Mouse (Mus musculus): Measurements from ENCODE around the gene Lrp6. TPM values are rescaled to one million over a fixed set of nuclear protein-coding genes. Genes with fewer than 3 reads are reported as not detected.

The Lrp6 gene
- polyA plus RNA-seq, 1 experiment = 38.3 TPM

DNA sequence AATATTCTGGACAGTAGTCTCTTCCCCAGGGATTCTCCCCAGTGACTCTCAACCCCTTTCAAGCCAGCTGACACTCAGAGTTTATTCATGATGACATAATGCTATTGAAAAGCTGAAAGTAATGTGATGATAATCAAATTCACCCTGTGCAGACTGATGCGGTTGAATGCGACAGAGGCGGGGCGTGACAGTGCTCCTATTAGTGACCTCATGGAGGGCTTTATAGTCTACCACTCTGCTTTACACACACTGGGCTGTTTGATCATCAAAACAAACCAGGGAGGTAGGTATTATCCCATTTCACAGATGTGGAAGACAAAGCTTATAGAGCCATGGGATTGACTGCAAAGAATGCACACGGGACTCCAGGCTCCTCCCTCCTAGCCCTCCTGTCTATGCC, 15.3 kb upstream of the Lrp6 start:
- WGBS = 76% methylated on average over 5 of the region's 5 CpGs
- Histone ChIP-seq H3K4me1 (ENCODE audit: control insufficient read depth, insufficient read depth, low read length) (no peaks in the 10 kb centered on the region), H3K4me3 (replicated peaks; ENCODE audit: extremely low read depth, low read depth, low read length) (no peak overlapping the region)
- no peak for DNase-seq
- no peak for TF ChIP-seq CTCF (IDR thresholded peaks at IDR 0.05; ENCODE audit: insufficient read depth, low read length)
- no peak for TF ChIP-seq POLR2A (IDR thresholded peaks at IDR 0.05; ENCODE audit: borderline replicate concordance, extremely low read depth, low read depth, low read length)

DNA sequence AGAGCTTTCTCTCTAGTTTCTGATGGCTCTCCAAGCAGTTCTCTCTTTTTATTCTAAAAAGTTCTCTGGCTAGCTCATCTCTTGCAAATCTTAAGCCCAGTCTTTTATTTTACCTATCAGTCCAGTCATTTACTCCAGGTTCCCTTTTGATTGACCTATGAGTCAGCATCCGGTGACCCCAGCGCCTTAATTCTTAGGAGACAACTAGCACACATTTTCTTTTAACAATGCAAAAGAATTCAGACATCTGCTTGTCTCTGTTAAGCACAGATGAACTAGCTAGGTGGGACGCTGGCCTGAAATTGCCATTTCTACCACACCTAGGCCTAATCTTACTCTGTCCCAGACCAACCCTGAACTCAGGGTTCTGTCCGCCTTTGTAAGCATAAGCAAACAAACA, 12.7 kb upstream of the Lrp6 start:
- TF ChIP-seq CTCF (IDR thresholded peaks at IDR 0.05; ENCODE audit: insufficient read depth, low read length) (no peak), POLR2A (IDR thresholded peaks at IDR 0.05; ENCODE audit: borderline replicate concordance, extremely low read depth, low read depth, low read length) (no peak)
- no peak for DNase-seq
- Histone ChIP-seq H3K4me1 (ENCODE audit: control insufficient read depth, insufficient read depth, low read length) (peaks cover 9% of the 10 kb centered on the region), H3K4me3 (replicated peaks; ENCODE audit: extremely low read depth, low read depth, low read length) (no peak overlapping the region)
- WGBS = 93% methylated on average over 4 of the region's 4 CpGs

DNA sequence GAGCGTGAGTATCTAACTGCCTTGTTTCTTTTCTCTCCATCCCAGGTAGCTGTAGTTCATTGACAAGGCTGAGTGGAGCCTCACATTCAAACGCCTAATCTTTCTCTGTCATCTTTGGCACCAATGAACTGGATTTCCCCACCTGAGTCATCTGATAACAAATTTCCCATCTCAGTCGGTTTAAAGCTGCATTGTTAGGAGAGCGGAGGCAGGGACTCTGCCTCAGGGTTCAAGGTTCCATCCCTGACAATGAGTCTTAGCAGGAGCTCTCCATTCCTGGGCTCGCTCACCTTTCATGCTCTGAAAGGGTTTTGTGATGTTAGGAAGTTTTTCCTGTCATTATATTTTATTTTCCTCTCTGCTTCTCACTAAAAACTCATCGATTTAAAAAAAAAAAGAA, 11.3 kb upstream of the Lrp6 start:
- TF ChIP-seq CTCF (IDR thresholded peaks at IDR 0.05; ENCODE audit: insufficient read depth, low read length) = no peak
- DNase-seq = no peak
- WGBS = 61% methylated on average over 6 of the region's 6 CpGs
- Histone ChIP-seq H3K4me1 (ENCODE audit: control insufficient read depth, insufficient read depth, low read length) (peaks cover 11% of the 10 kb centered on the region), H3K4me3 (replicated peaks; ENCODE audit: extremely low read depth, low read depth, low read length) (no peak overlapping the region)

DNA sequence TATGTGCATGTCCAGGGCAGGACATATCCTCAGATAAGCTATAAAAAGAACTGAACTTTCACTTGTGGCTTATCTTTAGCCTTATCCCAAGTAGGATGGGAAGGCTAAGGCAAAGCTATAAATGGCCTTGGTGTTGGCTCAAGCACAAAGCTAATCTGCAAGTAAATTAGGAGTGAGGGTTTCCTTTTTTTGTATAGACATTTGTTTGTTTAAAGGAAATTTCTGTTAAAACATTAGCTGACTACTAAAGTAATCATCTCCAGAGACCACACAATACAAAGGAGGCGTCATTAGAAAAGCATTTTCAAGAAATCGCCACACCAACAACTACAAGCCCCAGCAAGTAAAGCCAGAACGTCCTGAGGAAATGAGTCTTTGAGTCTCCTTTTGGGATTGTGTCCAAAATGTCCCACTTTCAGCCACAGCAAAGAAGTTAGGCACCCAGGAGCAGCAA, 8.6 kb upstream of the Lrp6 start:
- WGBS = 30% methylated on average over 3 of the region's 3 CpGs
- Histone ChIP-seq H3K4me1 (ENCODE audit: control insufficient read depth, insufficient read depth, low read length) (peaks cover 11% of the 10 kb centered on the region), H3K4me3 (replicated peaks; ENCODE audit: extremely low read depth, low read depth, low read length) (no peak overlapping the region)
- no peak for DNase-seq
- TF ChIP-seq POLR2A (IDR thresholded peaks at IDR 0.05; ENCODE audit: borderline replicate concordance, extremely low read depth, low read depth, low read length) = no peak
- TF ChIP-seq CTCF (IDR thresholded peaks at IDR 0.05; ENCODE audit: insufficient read depth, low read length) = no peak

DNA sequence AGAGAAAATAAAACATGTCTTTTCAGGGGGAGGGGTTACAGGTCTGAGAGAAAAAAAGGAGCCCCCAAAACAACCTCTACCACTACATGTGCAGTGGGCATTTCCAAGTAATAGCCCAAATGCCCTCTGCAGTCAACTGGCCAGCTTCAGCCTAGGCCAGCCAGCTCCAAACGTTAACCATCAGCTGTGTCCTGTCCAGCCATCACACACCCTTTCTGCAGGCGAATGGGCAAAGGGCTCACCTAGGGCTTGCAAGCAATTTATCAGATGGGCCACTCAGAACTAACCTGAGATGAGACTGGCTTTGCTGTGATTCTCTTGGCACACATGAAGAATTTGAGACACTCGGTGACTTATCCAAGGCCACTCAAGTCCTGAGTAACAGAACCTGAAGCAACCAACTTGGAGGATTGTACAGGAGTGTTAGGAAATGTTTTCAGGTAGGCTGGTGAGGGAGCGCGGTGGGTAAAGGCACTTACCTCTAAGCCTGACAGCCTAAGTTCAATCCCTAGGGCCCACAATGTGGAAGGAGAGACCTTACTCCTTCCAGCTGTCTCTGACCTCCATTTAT, 1.3 kb upstream of the Lrp6 start:
- H3K4me1 ChIP-seq (ENCODE audit: control insufficient read depth, insufficient read depth, low read length) = peaks cover 2% of the 10 kb centered on the region
- no peak for DNase-seq
- no peak overlapping the region for H3K4me3 ChIP-seq (replicated peaks; ENCODE audit: extremely low read depth, low read depth, low read length)
- TF ChIP-seq CTCF (IDR thresholded peaks at IDR 0.05; ENCODE audit: insufficient read depth, low read length) (no peak), POLR2A (IDR thresholded peaks at IDR 0.05; ENCODE audit: borderline replicate concordance, extremely low read depth, low read depth, low read length) (no peak)
- 84% methylated on average over 5 of the region's 5 CpGs for WGBS

DNA sequence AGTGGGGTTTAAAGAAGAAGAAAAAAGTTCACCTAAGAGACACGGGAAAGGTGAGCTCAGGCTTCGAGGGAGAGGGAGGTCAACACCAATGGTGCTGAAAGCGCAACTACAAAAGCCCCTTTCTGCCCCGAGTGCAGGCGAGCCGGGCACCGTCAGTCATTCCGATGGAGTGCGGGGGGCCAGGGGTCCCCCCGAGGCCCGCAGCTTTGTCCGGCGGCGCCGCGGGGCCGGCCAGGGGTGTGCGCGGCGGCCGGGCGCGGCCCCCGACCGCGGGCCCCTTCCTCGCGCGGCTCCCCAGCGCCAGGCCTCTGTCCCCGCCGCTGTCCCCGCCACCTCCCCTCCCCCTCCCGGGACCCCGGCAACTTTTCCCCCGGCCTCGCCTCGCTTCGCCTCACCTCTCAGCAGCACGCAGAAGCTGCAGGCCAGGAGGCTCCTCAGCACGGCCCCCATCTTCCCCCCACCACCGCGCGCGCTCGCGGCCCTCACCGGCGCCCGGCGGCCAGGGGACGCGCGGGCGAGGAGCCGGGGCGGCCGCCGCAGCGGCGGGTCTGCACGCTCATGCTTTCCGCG, 432 bp downstream of the Lrp6 start:
- Histone ChIP-seq H3K4me1 (ENCODE audit: control insufficient read depth, insufficient read depth, low read length) (peaks cover 4% of the 10 kb centered on the region), H3K4me3 (replicated peaks; ENCODE audit: extremely low read depth, low read depth, low read length) (peak overlapping the region; percentile 69)
- DNase-seq = no peak
- TF ChIP-seq POLR2A (IDR thresholded peaks at IDR 0.05; ENCODE audit: borderline replicate concordance, extremely low read depth, low read depth, low read length) (no peak), CTCF (IDR thresholded peaks at IDR 0.05; ENCODE audit: insufficient read depth, low read length) (no peak)
- WGBS = under 1% methylated on average over 38 of the region's 64 CpGs

DNA sequence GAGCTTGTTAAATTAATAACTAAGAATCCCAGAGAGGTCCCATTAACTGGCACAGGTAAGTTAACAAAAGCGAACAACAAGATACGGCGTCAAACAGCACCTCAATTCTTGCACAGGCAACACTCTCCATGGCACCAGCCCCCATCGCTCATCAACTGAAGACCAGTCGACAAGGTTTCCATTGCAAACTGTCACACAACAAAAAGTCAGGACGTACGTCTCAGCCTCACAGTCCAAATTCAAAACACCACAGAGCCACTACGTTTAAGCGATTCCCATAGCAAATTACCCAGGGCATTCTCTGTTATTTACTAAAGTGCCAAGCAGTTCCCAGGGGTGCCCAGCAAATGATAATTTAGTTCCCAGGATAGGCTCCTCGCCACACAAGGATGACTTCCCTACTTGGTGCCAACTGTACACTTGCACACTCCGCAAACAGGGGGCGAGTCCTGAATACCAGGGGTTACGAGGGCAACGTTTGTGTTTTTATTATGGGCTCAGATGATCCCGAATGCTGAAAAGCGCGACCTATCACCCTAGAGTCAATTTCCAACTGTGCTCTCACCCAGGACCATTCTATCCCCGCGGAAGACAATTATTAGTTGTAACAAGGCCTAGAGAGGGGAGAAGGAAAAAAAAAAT, 1.0 kb downstream of the Lrp6 start:
- Histone ChIP-seq H3K4me3 (replicated peaks; ENCODE audit: extremely low read depth, low read depth, low read length) (peak overlapping the region; percentile 69), H3K4me1 (ENCODE audit: control insufficient read depth, insufficient read depth, low read length) (peaks cover 4% of the 10 kb centered on the region)
- no peak for TF ChIP-seq POLR2A (IDR thresholded peaks at IDR 0.05; ENCODE audit: borderline replicate concordance, extremely low read depth, low read depth, low read length)
- TF ChIP-seq CTCF (IDR thresholded peaks at IDR 0.05; ENCODE audit: insufficient read depth, low read length) = no peak
- DNase-seq = peak; percentile 50
- WGBS = 3% methylated on average over 19 of the region's 19 CpGs

DNA sequence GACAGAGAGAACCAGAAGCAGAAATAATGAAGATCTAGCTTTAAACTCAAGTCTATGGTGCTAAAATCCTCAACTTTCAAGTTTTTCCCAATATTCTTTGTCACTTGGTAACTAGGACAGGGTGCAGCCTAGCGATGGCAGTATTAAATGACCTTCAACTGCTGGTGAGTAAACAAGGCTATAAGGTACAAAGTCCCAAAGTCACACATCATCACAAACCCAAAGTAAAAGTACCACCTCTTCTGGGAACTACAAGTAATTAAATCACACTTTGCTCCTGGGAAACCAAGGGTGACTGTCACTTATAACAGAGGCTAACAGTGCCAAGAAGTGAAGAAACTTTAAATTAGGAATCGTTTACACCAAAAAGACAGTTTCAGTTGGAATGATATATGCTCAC, 2.2 kb downstream of the Lrp6 start:
- Histone ChIP-seq H3K4me3 (replicated peaks; ENCODE audit: extremely low read depth, low read depth, low read length) (no peak overlapping the region), H3K4me1 (ENCODE audit: control insufficient read depth, insufficient read depth, low read length) (peaks cover 7% of the 10 kb centered on the region)
- TF ChIP-seq CTCF (IDR thresholded peaks at IDR 0.05; ENCODE audit: insufficient read depth, low read length) (no peak), POLR2A (IDR thresholded peaks at IDR 0.05; ENCODE audit: borderline replicate concordance, extremely low read depth, low read depth, low read length) (no peak)
- no peak for DNase-seq
- 53% methylated on average over 2 of the region's 2 CpGs for WGBS

DNA sequence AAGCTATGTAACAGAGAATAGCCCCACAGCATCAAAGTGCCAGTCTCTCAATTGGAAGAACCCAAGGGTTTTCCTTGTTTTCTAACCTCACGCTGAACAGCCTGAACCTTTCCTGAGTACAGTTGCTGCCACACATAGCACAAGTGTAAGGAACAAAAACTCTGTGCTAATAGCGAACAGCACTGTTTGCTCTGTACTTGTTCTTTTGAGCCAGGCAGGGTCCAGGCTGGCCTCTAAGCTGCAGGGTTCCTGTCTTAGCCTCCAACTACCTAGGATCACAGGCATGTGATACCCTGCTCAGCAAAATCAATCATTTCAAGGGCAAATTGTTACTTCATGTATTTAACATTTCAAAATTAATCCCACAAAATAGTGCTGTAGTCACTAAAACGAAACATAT, 7.1 kb downstream of the Lrp6 start:
- H3K4me1 ChIP-seq (ENCODE audit: control insufficient read depth, insufficient read depth, low read length) = peaks cover 25% of the 10 kb centered on the region
- no peak for DNase-seq
- H3K4me3 ChIP-seq (replicated peaks; ENCODE audit: extremely low read depth, low read depth, low read length) = no peak overlapping the region
- TF ChIP-seq CTCF (IDR thresholded peaks at IDR 0.05; ENCODE audit: insufficient read depth, low read length) (no peak), POLR2A (IDR thresholded peaks at IDR 0.05; ENCODE audit: borderline replicate concordance, extremely low read depth, low read depth, low read length) (no peak)
- WGBS = 62% methylated on average over 3 of the region's 3 CpGs

DNA sequence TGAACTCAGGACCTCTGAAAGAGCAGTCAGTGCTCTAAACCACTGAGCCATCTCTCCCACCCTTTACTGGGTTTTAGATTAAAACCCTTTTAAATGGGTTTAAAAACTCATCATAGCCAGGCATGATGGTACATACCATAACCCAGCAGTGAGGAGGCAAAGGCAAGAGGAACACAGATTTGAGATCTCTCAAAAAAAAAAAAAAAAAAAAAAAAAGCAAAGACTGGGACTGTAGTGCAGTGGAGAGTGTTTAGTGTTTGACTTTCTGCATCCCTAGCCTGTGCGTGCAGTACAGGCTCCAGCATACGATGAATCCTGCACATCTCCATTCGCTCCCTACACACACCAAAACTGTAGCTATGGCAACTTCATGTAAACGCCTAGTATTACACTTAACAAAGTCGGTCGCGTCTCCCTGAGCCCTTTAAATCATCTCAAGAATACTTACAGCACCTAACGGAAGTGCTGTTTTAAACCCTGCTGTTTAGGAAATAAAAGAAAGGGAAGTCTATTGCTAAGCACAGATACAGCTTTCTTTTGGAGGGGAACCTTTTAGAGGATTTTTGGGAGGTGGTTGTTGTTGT, 8.1 kb downstream of the Lrp6 start:
- no peak for DNase-seq
- WGBS = 18% methylated on average over 8 of the region's 8 CpGs
- peaks cover 23% of the 10 kb centered on the region for H3K4me1 ChIP-seq (ENCODE audit: control insufficient read depth, insufficient read depth, low read length)

More for the DNA sequence above, 8.1 kb downstream of the Lrp6 start:
- H3K4me3 ChIP-seq (replicated peaks; ENCODE audit: extremely low read depth, low read depth, low read length) = no peak overlapping the region
- TF ChIP-seq CTCF (IDR thresholded peaks at IDR 0.05; ENCODE audit: insufficient read depth, low read length) = no peak
- TF ChIP-seq POLR2A (IDR thresholded peaks at IDR 0.05; ENCODE audit: borderline replicate concordance, extremely low read depth, low read depth, low read length) = no peak

Data from lung, adult 2 months (tissue).